Mouse (Mus musculus): ENCODE results near the gene Ccdc83.

DNA sequence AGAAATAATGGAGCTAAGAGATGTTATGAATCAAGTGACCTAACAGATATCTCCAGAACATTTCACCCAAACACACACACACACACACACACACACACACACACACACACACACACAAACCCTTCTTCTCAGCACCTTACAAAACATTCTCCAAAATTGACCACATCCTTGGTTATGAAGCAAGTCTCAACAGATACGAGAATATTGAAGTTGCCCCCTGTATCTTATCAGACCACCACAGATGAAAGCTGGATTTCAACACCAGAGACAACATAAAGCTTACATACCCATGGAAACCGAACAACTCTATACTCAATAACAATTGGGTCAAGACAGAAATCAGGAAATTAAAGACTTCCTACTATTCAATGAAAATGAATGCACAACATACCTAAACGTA, 4.6 kb upstream of the Ccdc83 start:
- no peak for TF ChIP-seq HCFC1 (IDR thresholded peaks at IDR 0.05; ENCODE audit: borderline replicate concordance, insufficient read depth, low read length)
- no peak for TF ChIP-seq CHD2 (IDR thresholded peaks at IDR 0.05; ENCODE audit: low read depth, low read length)
- TF ChIP-seq MAFK (IDR thresholded peaks at IDR 0.05; ENCODE audit: insufficient read depth, low read depth, low read length) = no peak
- TF ChIP-seq ZNF384 (IDR thresholded peaks at IDR 0.05; ENCODE audit: low read depth, low read length) = no peak
- no peak for TF ChIP-seq ZC3H11A (IDR thresholded peaks at IDR 0.05; ENCODE audit: borderline replicate concordance, low read depth, low read length)

All from ES-E14 (cell line).